Mouse (Mus musculus): ENCODE measurements around the gene Ptprj. TPM values are rescaled to one million over a fixed set of nuclear protein-coding genes. Genes with fewer than 3 reads are reported as not detected.

Gene Ptprj
- total and polyA plus RNA-seq, 3 experiments, result 6.9 to 8.9 (median 7.3) TPM

DNA sequence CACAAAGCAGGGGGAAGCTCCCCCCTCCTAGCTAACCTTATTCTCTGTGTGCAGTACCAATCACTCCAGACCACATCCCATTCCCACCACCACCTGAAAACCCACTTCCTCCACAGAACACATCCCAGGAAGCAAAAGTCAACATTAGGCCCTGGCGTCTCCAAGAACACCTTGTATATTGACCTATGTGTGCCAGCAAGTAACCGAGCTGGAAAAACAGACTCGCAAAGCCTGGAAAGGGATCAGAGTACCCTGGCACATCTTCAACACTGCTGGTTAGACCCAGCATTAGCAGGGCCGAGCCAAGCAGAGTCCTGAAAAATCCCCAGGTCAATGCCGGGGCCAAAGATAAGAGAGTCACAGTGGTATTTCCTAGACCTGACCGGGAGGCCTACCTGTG is 58.0 kb downstream of the Ptprj start:
- Histone ChIP-seq H3K27me3 (replicated peaks) (no peaks in the 10 kb centered on the region), H3K4me2 (ENCODE audit: insufficient read depth, low read depth, poor library complexity, severe bottlenecking) (no peak overlapping the region), H3K36me3 (replicated peaks in 1 of 2; ENCODE audit: control insufficient read depth in 1 of 2, insufficient read depth in 1 of 2, low read length in 1 of 2) (peaks cover 0 to 5% of the 10 kb centered on the region in 2 experiments), H3K4me1 (ENCODE audit: control insufficient read depth in 1 of 2, insufficient read depth in 2 of 2) (peaks cover 7 to 37% of the 10 kb centered on the region in 2 experiments), H3K79me2 (replicated peaks; ENCODE audit: control insufficient read depth, extremely low read depth, insufficient read depth, poor library complexity, severe bottlenecking) (peaks cover 4% of the 10 kb centered on the region), H3K9me3 (replicated peaks; ENCODE audit: low read length) (no peaks in the 10 kb centered on the region), H3K27ac (ENCODE audit: insufficient read depth, low read depth) (no peak overlapping the region), H3K4me3 (replicated peaks in 1 of 3; ENCODE audit: low read depth in 2 of 3, low read length in 2 of 3, poor library complexity in 1 of 3) (no peak overlapping the region), H3K9ac (ENCODE audit: insufficient read depth, low read depth) (no peak overlapping the region)
- TF ChIP-seq IRF4 (IDR thresholded peaks at IDR 0.05; ENCODE audit: low read depth, low read length) (no peak), ZMIZ1 (IDR thresholded peaks at IDR 0.05; ENCODE audit: low read depth, low read length) (no peak), KAT2A (IDR thresholded peaks at IDR 0.05; ENCODE audit: insufficient replicate concordance, low read length) (no peak), JUND (conservative IDR thresholded peaks at IDR 0.05; ENCODE audit: low read depth, low read length) (no peak), CHD2 (IDR thresholded peaks at IDR 0.05; ENCODE audit: low read length) (no peak)
- in situ Hi-C loops (cut with MboI; ENCODE audit: low pct_ligation_motif_present, low pct_unique_long_range_greater_than_20kb, low sequenced_read_pairs) (no loop called here), dilution Hi-C loops (cut with MboI; ENCODE audit: extremely low pct_ligation_motif_present, extremely low pct_unique_long_range_greater_than_20kb, low sequenced_read_pairs) (no loop called here)
- DNase-seq (ENCODE audit: extremely low read depth), result no peak

DNA sequence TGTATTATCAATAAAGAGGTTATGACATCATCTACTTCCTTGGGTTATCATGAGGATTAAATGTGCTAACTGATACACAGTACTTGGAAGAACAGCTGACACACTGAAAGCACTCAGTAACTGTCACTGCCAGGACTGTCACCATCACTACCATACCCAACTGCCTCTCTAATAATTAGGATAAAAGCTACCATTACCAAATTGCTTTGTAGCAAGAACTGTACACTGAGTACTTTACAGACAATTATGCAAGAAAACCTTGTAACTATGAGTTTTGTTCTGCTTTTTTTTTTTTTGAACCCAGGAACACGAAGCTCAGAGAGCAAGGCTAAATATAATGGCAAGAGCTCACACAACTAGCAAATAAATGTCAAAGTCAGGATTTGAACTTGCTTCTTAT is 58.5 kb downstream of the Ptprj start:
- no peak overlapping the region for H3K4me2 ChIP-seq (ENCODE audit: insufficient read depth, low read depth, poor library complexity, severe bottlenecking)
- peaks cover 4% of the 10 kb centered on the region for H3K79me2 ChIP-seq (replicated peaks; ENCODE audit: control insufficient read depth, extremely low read depth, insufficient read depth, poor library complexity, severe bottlenecking)
- no peak overlapping the region for H3K9ac ChIP-seq (ENCODE audit: insufficient read depth, low read depth)
- no peaks in the 10 kb centered on the region for H3K27me3 ChIP-seq (replicated peaks)
- H3K4me1 ChIP-seq (ENCODE audit: control insufficient read depth in 1 of 2, insufficient read depth in 2 of 2), result peaks cover 7 to 36% of the 10 kb centered on the region in 2 experiments
- dilution Hi-C loops (cut with MboI; ENCODE audit: extremely low pct_ligation_motif_present, extremely low pct_unique_long_range_greater_than_20kb, low sequenced_read_pairs) (no loop called here), in situ Hi-C loops (cut with MboI; ENCODE audit: low pct_ligation_motif_present, low pct_unique_long_range_greater_than_20kb, low sequenced_read_pairs) (no loop called here)
- DNase-seq (ENCODE audit: extremely low read depth), result no peak
- H3K4me3 ChIP-seq (replicated peaks in 1 of 3; ENCODE audit: low read depth in 2 of 3, low read length in 2 of 3, poor library complexity in 1 of 3), result no peak overlapping the region
- no peaks in the 10 kb centered on the region for H3K9me3 ChIP-seq (replicated peaks; ENCODE audit: low read length)
- no peak overlapping the region for H3K27ac ChIP-seq (ENCODE audit: insufficient read depth, low read depth)
- peaks cover 0 to 7% of the 10 kb centered on the region in 2 experiments for H3K36me3 ChIP-seq (replicated peaks in 1 of 2; ENCODE audit: control insufficient read depth in 1 of 2, insufficient read depth in 1 of 2, low read length in 1 of 2)
- TF ChIP-seq CTCF (conservative IDR thresholded peaks at IDR 0.05 in 1 of 2, IDR thresholded peaks at IDR 0.05 in 1 of 2; ENCODE audit: low read depth in 2 of 2, low read length in 2 of 2) (no peak), ZC3H11A (IDR thresholded peaks at IDR 0.05; ENCODE audit: low read depth, low read length) (no peak), NELFE (IDR thresholded peaks at IDR 0.05; ENCODE audit: low read depth, low read length) (no peak), KAT2A (IDR thresholded peaks at IDR 0.05; ENCODE audit: insufficient replicate concordance, low read length) (no peak), CHD2 (IDR thresholded peaks at IDR 0.05; ENCODE audit: low read length) (no peak), ZKSCAN1 (IDR thresholded peaks at IDR 0.05; ENCODE audit: borderline replicate concordance, low read depth, low read length) (no peak), POLR2A (IDR thresholded peaks at IDR 0.05; ENCODE audit: low read depth, low read length) (no peak), RCOR1 (conservative IDR thresholded peaks at IDR 0.05; ENCODE audit: low read depth, low read length) (no peak)

DNA sequence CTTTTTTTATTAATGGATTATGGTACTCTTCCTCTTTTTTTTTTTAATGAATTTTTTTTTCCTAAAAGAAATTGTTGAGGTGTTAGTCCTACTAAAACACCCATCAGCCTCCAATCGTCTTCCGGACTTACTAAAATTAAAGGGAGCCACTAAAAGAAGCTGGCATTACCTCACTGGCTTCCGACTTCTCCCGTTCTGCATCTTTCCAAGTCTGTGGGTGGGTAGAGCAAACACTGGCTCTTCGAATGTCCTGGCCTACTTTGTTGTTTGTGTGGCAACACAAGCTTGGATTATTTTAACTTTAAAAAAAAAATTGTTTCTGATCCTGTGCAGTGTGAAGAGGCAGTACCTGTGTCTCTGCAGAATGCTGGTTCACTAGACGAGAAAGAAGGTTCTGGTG is 62.2 kb downstream of the Ptprj start:
- no peaks in the 10 kb centered on the region for H3K27me3 ChIP-seq (replicated peaks)
- no peak for DNase-seq (ENCODE audit: extremely low read depth)
- peaks cover 0 to 8% of the 10 kb centered on the region in 2 experiments for H3K36me3 ChIP-seq (replicated peaks in 1 of 2; ENCODE audit: control insufficient read depth in 1 of 2, insufficient read depth in 1 of 2, low read length in 1 of 2)
- H3K4me2 ChIP-seq (ENCODE audit: insufficient read depth, low read depth, poor library complexity, severe bottlenecking), result no peak overlapping the region
- H3K4me3 ChIP-seq (replicated peaks in 1 of 3; ENCODE audit: low read depth in 2 of 3, low read length in 2 of 3, poor library complexity in 1 of 3), result no peak overlapping the region
- no peak overlapping the region for H3K9ac ChIP-seq (ENCODE audit: insufficient read depth, low read depth)
- peaks cover 2% of the 10 kb centered on the region; the same call in 1 of the 2 replicates for H3K79me2 ChIP-seq (replicated peaks; ENCODE audit: control insufficient read depth, extremely low read depth, insufficient read depth, poor library complexity, severe bottlenecking)
- H3K4me1 ChIP-seq (ENCODE audit: control insufficient read depth in 1 of 2, insufficient read depth in 2 of 2), result peaks cover 0 to 40% of the 10 kb centered on the region in 2 experiments; a peak in 2 of 4 replicates
- H3K9me3 ChIP-seq (replicated peaks; ENCODE audit: low read length), result no peaks in the 10 kb centered on the region
- no peak for TF ChIP-seq MAX (IDR thresholded peaks at IDR 0.05; ENCODE audit: low read length)
- TF ChIP-seq USF2 (conservative IDR thresholded peaks at IDR 0.05; ENCODE audit: low read depth, low read length), result no peak
- TF ChIP-seq USF1 (IDR thresholded peaks at IDR 0.05; ENCODE audit: low read depth, low read length), result no peak
- no peak for TF ChIP-seq IRF4 (IDR thresholded peaks at IDR 0.05; ENCODE audit: low read depth, low read length)
- no peak for TF ChIP-seq E2F4 (IDR thresholded peaks at IDR 0.05; ENCODE audit: insufficient replicate concordance, low read depth, low read length)
- TF ChIP-seq MXI1 (IDR thresholded peaks at IDR 0.05; ENCODE audit: low read depth, low read length), result no peak
- dilution Hi-C loops (cut with MboI; ENCODE audit: extremely low pct_ligation_motif_present, extremely low pct_unique_long_range_greater_than_20kb, low sequenced_read_pairs) (no loop called here), in situ Hi-C loops (cut with MboI; ENCODE audit: low pct_ligation_motif_present, low pct_unique_long_range_greater_than_20kb, low sequenced_read_pairs) (no loop called here)
- H3K27ac ChIP-seq (ENCODE audit: insufficient read depth, low read depth), result no peak overlapping the region

Data from CH12.LX (cell line).